Mouse (Mus musculus): Measurements from ENCODE around the gene Fcrlb.
"Not testable (repeated sequence)": the region's sequence is repeated elsewhere in the genome, so short reads cannot be mapped to it uniquely, and the experiment has no call there.

Fcrlb gene

DNA sequence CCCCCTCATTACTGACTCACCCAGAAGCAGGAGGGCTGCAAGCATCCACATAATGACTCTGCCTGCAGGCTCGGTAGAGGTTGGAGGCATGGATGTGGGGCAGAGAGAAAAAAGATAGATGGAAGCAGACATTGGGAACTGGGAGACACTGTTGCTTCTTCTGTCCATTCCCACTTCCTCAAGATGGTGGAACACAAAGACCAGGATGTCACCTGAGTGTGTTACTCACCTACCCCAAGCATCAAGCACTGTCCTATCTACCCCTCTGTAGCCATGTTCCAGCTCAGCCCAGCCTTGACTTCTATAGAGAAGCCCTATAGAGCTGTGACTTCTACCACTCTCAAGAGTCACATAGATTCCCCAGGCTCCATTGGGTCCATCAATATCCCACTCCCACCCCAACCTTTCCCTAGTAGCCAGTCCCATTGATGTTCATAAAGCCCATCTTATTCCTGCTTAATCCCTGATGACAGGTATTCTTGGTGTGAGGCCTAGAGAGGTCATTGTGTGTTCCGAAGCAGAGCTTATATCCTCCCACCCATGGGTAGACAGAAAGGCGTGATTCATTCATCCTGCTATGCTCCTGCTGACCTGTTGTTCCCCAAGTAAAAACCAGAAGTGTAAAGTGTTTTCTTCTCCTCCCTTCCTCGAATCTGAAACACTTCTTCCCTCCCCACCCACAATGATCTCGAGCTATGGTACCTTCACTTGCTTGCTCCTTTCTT lies at the start of gene Fcrlb:
Gene Fcrlb, minus strand, starts transcription at position 51 of the 725 bp plus-strand sequence.
- DNase-seq (ENCODE audit: low read depth), result no peak

DNA sequence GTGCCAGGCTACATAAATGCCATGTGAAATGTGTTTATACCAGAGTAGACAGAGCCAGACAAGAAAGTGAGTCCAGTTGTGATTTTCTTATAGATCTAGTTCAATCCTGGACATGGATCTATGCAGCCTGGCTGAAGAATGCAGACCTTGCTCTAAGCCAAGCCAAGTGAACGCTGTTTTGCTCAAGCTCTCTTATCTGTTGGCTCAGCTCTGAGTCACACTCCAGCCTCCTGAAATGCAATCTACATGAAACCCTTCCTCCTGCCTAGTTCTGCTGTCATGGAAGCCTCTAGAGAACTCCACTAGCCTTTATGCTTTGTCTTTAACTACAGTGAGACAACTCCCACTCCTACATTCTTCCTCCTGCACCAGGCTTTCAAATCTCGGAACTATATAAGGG lies 49.6 kb upstream of the Fcrlb start:
- no peak for DNase-seq (ENCODE audit: low read depth)

DNA sequence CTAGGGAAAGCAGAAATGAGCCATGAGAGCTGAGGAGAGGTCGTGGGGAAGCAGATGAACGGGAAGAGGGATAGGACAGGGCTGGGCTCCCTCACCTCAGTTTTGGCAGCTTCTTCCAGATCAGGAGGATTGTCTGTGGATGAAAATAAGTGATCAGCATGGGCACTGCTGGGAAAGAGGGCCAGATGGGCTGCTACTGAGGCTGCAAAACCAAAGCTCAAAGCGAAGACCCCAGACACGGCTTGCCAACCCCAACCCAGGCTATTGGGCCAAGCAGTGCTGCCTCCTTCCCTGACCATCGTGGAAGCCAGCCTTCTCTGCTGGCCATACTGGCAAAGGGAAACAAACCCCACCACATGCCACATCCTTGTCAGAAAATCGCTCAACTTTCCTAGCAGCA lies 48.4 kb upstream of the Fcrlb start:
- no peak for DNase-seq (ENCODE audit: low read depth)

- no peak for DNase-seq (ENCODE audit: low read depth)
Measured at GRCm38 (mm10) chr1:170959791-170960190, 47.0 kb upstream of the Fcrlb start.

GRCm38 (mm10) chr1:170958225-170958624 lies 45.5 kb upstream of the Fcrlb start:
- no peak for DNase-seq (ENCODE audit: low read depth)

DNA sequence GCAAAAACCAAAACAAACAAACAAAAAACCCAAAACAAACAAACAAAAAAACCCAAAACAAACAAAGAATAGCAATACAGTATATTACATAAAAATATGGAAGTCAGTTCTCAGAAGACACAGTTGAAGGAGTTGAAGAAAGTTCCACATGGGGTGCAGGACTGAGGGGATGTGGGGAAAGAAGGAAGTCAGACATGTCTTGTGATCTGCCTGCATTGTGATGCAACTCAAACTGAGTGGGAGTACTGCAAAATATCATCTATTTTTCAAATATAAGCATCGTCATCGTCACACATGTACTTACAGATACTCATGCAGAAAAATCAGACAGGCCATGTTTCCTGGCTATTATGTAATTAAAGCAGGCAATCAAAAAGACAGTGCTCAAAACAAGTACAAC lies 40.5 kb upstream of the Fcrlb start:
- DNase-seq (ENCODE audit: low read depth), result no peak

- no peak for DNase-seq (ENCODE audit: low read depth)
Measured at GRCm38 (mm10) chr1:170950772-170951171, 38.0 kb upstream of the Fcrlb start.

GRCm38 (mm10) chr1:170944908-170945307 lies 32.2 kb upstream of the Fcrlb start:
- not testable (repeated sequence) for DNase-seq (ENCODE audit: low read depth)

- not testable (repeated sequence) for DNase-seq (ENCODE audit: low read depth)
Measured at GRCm38 (mm10) chr1:170944151-170944550, 31.4 kb upstream of the Fcrlb start.

- no peak for DNase-seq (ENCODE audit: low read depth)
Measured at GRCm38 (mm10) chr1:170939255-170939654, 26.5 kb upstream of the Fcrlb start.

DNA sequence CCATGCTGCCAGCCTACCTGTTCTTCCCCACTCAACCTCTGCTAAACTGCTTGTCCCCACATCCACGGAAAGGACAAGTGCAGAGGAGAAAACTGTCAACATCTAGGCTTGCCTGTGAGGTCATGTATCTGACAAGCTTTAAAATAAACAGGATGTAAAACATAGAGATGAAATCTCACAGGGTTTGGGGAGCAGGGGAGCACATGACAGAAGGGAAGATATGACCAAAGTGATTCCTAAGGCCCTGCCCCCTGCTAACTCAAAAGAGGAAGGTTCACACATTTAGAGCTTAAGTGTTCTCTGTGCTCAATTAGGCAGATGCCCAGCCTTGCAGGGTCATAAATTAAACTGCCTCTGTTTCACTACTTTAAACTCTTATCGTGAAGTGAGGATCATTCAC lies 21.6 kb upstream of the Fcrlb start:
- no peak for DNase-seq (ENCODE audit: low read depth)

GRCm38 (mm10) chr1:170933940-170934339 lies 21.2 kb upstream of the Fcrlb start:
- DNase-seq (ENCODE audit: low read depth), result no peak

GRCm38 (mm10) chr1:170933386-170933920 lies 20.7 kb upstream of the Fcrlb start:
- no peak for DNase-seq (ENCODE audit: low read depth)

GRCm38 (mm10) chr1:170932043-170932442 lies 19.3 kb upstream of the Fcrlb start:
- DNase-seq (ENCODE audit: low read depth), result no peak

- no peak for DNase-seq (ENCODE audit: low read depth)
Measured at GRCm38 (mm10) chr1:170929245-170929644, 16.5 kb upstream of the Fcrlb start.

DNA sequence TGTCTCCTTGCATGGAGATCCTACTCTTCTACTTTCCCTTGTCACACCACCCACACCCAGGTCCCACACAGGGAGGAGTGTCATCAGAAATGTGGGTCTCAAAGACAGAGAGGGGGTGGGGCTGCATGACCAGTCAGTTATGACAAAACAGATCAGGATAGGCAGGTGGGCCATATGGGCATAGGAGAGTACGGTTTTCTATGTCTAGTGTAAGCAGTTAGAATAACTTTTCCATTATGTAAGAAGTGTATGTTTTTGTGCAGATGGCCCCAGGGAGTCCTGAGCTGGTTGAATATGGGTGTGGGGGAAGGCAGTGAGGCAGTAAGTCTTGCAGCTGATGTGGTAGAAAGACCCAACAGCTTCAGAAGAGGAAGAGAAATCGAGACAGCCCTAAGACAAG lies 15.7 kb upstream of the Fcrlb start:
- DNase-seq (ENCODE audit: low read depth), result no peak

DNA sequence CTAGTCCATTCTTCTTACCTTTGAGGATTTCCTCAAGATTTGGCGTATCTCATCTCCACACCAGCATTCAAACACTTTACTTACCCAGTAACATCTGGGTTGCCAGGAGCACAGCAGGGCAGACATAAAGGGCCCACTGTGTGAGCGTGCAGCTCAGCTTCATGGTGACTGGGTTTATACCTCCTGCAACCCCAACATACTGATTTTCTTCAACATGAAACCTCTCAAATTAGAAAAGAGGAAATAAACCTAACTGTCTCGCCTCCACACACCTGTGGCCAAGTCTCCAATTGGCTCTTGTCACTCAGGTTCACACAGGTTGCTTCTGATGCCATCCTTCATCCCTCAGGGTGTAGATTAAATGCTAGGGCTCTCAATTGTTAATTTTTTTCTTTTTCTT lies 14.6 kb upstream of the Fcrlb start, which contains the start of gene Fcrla:
Gene Fcrla, minus strand, starts transcription at position 206 of the 400 bp plus-strand sequence.
- no peak for DNase-seq (ENCODE audit: low read depth)

DNA sequence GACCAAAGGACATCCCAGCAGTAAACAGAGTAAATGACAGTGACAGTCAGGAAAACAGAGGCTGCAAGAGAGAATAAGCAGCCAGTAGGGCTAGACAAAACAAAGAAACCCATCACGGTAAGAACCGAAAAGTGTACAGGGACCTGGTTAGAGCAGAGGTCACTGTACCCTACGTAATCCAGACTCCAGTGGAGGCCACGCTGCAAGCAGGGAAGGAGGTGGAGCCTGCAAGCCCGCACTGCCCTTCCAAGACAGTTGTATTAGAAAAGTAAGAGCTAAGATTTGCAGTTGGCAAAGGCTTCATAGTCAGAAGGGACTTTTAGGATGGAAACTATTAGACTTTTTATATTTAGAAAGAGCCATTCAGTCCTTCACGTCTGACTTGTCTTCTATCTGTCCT lies 14.2 kb upstream of the Fcrlb start:
- no peak for DNase-seq (ENCODE audit: low read depth)

- DNase-seq (ENCODE audit: low read depth), result peak; percentile 12
Measured at GRCm38 (mm10) chr1:170924485-170924884, 11.7 kb upstream of the Fcrlb start.

DNA sequence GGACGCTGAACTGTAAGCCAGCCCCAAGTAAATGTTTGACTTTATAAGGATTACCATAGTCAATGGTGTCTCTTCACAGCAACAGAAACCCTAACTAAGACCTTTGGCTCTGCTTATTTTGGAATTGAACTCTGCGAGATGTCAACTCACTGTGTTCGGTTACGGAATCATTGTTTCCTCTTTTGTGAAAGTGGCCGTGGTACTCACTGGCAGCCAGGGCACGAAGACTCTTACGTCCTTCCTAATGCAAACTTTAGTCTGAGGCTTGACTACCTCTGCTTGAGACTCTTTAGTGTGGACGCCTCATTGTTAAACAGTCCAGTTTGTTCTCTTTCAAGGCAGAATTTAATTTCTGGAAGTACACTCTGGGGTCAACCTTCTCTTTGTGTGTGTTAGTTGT lies 6.6 kb upstream of the Fcrlb start:
- DNase-seq (ENCODE audit: low read depth), result no peak

DNA sequence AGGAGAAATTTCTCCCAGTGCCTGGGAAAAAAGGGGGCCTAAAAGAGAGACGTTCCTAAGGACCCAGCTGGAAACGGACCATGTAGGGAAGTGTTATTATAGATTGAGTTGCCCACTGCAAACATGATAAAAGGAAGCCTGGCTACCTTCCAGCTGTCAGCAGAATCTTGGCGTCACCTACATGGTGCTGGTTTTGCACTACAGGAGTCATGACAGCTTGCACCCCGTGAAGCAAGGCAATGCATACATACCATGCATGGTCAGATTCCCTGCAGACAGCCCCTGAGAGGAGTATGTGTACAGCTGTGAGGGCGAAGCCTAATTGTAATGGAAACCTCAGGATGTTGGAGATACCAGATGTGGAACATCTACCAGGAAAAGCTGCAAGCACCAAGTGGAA lies 2.9 kb upstream of the Fcrlb start:
- DNase-seq (ENCODE audit: low read depth), result no peak

DNA sequence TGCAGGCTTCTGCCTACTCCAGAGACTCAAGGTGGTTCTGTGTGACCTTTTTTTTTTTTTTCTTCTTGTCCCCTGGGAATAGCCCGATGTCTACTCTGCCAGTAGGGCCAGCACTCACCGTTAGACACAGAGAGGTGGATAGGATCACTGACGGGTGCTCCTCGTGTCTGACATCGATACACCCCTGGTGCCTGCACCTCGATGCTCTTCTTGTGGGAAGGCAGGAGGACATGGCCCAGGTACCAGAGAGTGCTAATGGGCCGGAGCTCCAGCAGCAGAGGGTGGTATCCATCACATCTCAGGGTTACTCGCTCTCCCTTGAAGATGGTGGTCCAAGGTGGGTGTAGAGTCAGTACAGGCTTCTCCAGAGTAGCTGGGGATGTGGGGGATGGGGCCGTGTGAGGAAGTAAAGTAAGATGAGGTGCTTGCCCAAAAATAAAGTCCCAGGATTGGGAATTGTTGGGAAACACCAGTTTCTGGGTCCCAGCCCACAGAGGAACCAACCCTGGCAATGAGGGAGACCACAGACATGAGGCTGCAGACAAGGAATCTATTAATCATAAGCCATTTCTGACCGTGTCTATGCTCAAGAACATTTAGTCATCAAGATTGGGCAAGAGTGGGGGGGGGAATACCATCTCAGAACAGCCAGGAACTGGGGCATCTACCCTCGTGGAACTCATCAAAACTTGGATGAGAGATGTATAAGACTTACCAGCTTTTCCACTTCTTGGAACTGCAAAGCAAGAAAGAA lies 657 bp downstream of the Fcrlb start:
- no peak for DNase-seq (ENCODE audit: low read depth)

GRCm38 (mm10) chr1:170908341-170908740 lies 4.4 kb downstream of the Fcrlb start:
- DNase-seq (ENCODE audit: low read depth), result no peak

Measured in naive thymus-derived CD4-positive, alpha-beta T cell, adult 2 months (primary cell).